Mouse (Mus musculus): ENCODE data around the gene H2afy. TPM values are rescaled to one million over a fixed set of nuclear protein-coding genes. Genes with fewer than 3 reads are reported as not detected.

H2afy gene
- polyA plus RNA-seq, 1 experiment = 93.3 TPM

DNA sequence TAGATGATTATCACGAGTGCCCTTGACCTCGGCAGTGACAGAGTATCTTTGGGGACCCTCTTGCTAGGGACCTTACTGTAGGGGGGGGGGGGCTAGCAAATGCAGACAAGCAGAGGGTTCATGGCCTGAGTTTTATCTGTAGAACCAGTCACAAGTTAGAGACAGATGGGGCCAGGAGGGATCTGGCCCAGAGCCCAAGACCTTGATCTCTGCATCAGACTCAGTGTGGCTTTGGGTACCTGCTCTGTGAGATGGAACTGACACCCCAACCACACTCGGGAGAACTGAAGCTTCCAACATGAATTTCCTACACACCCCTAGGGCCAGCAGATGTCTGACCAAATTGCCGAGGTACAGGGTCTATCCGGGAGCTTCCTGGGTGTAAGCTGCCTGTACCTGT is 63.0 kb downstream of the H2afy start:
- TF ChIP-seq POLR2A (IDR thresholded peaks at IDR 0.05; ENCODE audit: low read depth, low read length) (no peak), CTCF (IDR thresholded peaks at IDR 0.05; ENCODE audit: extremely low read depth, insufficient read length, insufficient replicate concordance, low read depth, low read length) (no peak)
- WGBS = 83% methylated on average over 5 of the region's 5 CpGs
- Histone ChIP-seq H3K36me3 (ENCODE audit: control insufficient read depth, insufficient read depth, low read length) (peaks cover 56% of the 10 kb centered on the region), H3K27ac (ENCODE audit: insufficient read depth, low read depth, low read length) (no peak overlapping the region), H3K27me3 (ENCODE audit: control insufficient read depth, insufficient read depth, low read length) (no peaks in the 10 kb centered on the region), H3K4me1 (ENCODE audit: control insufficient read depth, insufficient read depth, insufficient read length, low read length) (no peaks in the 10 kb centered on the region), H3K4me3 (ENCODE audit: low read depth, low read length) (no peak overlapping the region)

DNA sequence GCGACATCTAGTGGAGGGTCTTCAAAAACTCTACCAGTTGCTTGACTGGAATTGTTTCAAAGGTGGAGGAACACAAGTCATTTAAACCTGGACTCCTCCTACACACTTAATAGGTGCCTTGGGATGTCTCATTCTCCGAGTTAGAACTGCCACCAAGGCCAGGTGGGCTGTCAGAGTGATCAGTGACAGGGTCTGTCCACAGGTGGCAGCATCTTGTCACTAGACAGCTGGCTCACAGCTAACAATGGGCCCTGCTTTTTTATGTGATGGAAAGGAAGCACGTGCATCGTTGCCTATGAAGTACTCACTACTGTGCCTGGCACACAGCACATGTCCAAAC is 63.9 kb downstream of the H2afy start:
- H3K27me3 ChIP-seq (ENCODE audit: control insufficient read depth, insufficient read depth, low read length) = no peaks in the 10 kb centered on the region
- H3K27ac ChIP-seq (ENCODE audit: insufficient read depth, low read depth, low read length) = no peak overlapping the region
- 48% methylated on average over 4 of the region's 4 CpGs for WGBS
- H3K36me3 ChIP-seq (ENCODE audit: control insufficient read depth, insufficient read depth, low read length) = peaks cover 50% of the 10 kb centered on the region
- no peak overlapping the region for H3K4me3 ChIP-seq (ENCODE audit: low read depth, low read length)
- H3K4me1 ChIP-seq (ENCODE audit: control insufficient read depth, insufficient read depth, insufficient read length, low read length) = no peaks in the 10 kb centered on the region
- TF ChIP-seq CTCF (IDR thresholded peaks at IDR 0.05; ENCODE audit: extremely low read depth, insufficient read length, insufficient replicate concordance, low read depth, low read length) (no peak), POLR2A (IDR thresholded peaks at IDR 0.05; ENCODE audit: low read depth, low read length) (no peak)

- 75% methylated on average over 16 of the region's 16 CpGs for WGBS
- Histone ChIP-seq H3K27me3 (ENCODE audit: control insufficient read depth, insufficient read depth, low read length) (no peaks in the 10 kb centered on the region), H3K27ac (ENCODE audit: insufficient read depth, low read depth, low read length) (no peak overlapping the region), H3K36me3 (ENCODE audit: control insufficient read depth, insufficient read depth, low read length) (peaks cover 46% of the 10 kb centered on the region), H3K4me3 (ENCODE audit: low read depth, low read length) (no peak overlapping the region), H3K4me1 (ENCODE audit: control insufficient read depth, insufficient read depth, insufficient read length, low read length) (no peaks in the 10 kb centered on the region)
- TF ChIP-seq CTCF (IDR thresholded peaks at IDR 0.05; ENCODE audit: extremely low read depth, insufficient read length, insufficient replicate concordance, low read depth, low read length) (no peak), POLR2A (IDR thresholded peaks at IDR 0.05; ENCODE audit: low read depth, low read length) (no peak)
Observed at GRCm38 (mm10) chr13:56071586-56072267, 64.4 kb downstream of the H2afy start.

- TF ChIP-seq CTCF (IDR thresholded peaks at IDR 0.05; ENCODE audit: extremely low read depth, insufficient read length, insufficient replicate concordance, low read depth, low read length) (no peak), POLR2A (IDR thresholded peaks at IDR 0.05; ENCODE audit: low read depth, low read length) (no peak)
- no peak overlapping the region for H3K4me3 ChIP-seq (ENCODE audit: low read depth, low read length)
- H3K36me3 ChIP-seq (ENCODE audit: control insufficient read depth, insufficient read depth, low read length) = peaks cover 28% of the 10 kb centered on the region
- WGBS = 37% methylated on average over 6 of the region's 6 CpGs
- H3K4me1 ChIP-seq (ENCODE audit: control insufficient read depth, insufficient read depth, insufficient read length, low read length) = no peaks in the 10 kb centered on the region
- H3K27ac ChIP-seq (ENCODE audit: insufficient read depth, low read depth, low read length) = no peak overlapping the region
- no peaks in the 10 kb centered on the region for H3K27me3 ChIP-seq (ENCODE audit: control insufficient read depth, insufficient read depth, low read length)
Observed at GRCm38 (mm10) chr13:56069643-56070042, 66.5 kb downstream of the H2afy start.

- H3K36me3 ChIP-seq (ENCODE audit: control insufficient read depth, insufficient read depth, low read length) = peaks cover 20% of the 10 kb centered on the region
- H3K27me3 ChIP-seq (ENCODE audit: control insufficient read depth, insufficient read depth, low read length) = no peaks in the 10 kb centered on the region
- WGBS = 90% methylated on average over 4 of the region's 4 CpGs
- no peak overlapping the region for H3K27ac ChIP-seq (ENCODE audit: insufficient read depth, low read depth, low read length)
- no peak overlapping the region for H3K4me3 ChIP-seq (ENCODE audit: low read depth, low read length)
- no peaks in the 10 kb centered on the region for H3K4me1 ChIP-seq (ENCODE audit: control insufficient read depth, insufficient read depth, insufficient read length, low read length)
- TF ChIP-seq CTCF (IDR thresholded peaks at IDR 0.05; ENCODE audit: extremely low read depth, insufficient read length, insufficient replicate concordance, low read depth, low read length) = no peak
- no peak for TF ChIP-seq POLR2A (IDR thresholded peaks at IDR 0.05; ENCODE audit: low read depth, low read length)
Observed at GRCm38 (mm10) chr13:56068517-56068916, 67.6 kb downstream of the H2afy start.

DNA sequence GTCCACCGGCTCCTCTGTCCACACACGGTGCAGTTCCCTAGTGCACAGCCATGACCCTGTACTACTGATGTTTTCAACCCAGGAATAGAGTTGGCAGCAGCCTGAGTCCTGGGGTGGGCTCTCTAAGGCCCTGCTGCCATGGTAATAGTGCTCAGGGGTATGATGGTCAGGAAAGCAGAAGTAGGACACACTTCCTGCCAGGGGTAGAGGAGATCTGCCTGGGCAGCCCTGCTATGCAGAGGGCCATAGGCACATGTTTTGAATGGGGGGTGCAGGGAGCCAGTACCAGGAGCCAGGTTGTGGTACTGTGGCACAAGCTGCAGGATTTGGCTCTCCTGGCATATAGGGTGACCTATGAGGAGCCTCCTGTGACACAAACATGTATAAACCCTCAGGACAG is 69.3 kb downstream of the H2afy start:
- Histone ChIP-seq H3K36me3 (ENCODE audit: control insufficient read depth, insufficient read depth, low read length) (peaks cover 9% of the 10 kb centered on the region; the same call in 1 of the 2 replicates), H3K27me3 (ENCODE audit: control insufficient read depth, insufficient read depth, low read length) (no peaks in the 10 kb centered on the region), H3K27ac (ENCODE audit: insufficient read depth, low read depth, low read length) (no peak overlapping the region), H3K4me1 (ENCODE audit: control insufficient read depth, insufficient read depth, insufficient read length, low read length) (no peaks in the 10 kb centered on the region), H3K4me3 (ENCODE audit: low read depth, low read length) (no peak overlapping the region)
- TF ChIP-seq CTCF (IDR thresholded peaks at IDR 0.05; ENCODE audit: extremely low read depth, insufficient read length, insufficient replicate concordance, low read depth, low read length) (no peak), POLR2A (IDR thresholded peaks at IDR 0.05; ENCODE audit: low read depth, low read length) (no peak)
- 91% methylated on average over 2 of the region's 2 CpGs for WGBS

GRCm38 (mm10) chr13:56066152-56066551 is 70.0 kb downstream of the H2afy start:
- Histone ChIP-seq H3K27me3 (ENCODE audit: control insufficient read depth, insufficient read depth, low read length) (no peaks in the 10 kb centered on the region), H3K27ac (ENCODE audit: insufficient read depth, low read depth, low read length) (no peak overlapping the region), H3K36me3 (ENCODE audit: control insufficient read depth, insufficient read depth, low read length) (peaks cover 2% of the 10 kb centered on the region; the same call in 1 of the 2 replicates), H3K4me3 (ENCODE audit: low read depth, low read length) (no peak overlapping the region), H3K4me1 (ENCODE audit: control insufficient read depth, insufficient read depth, insufficient read length, low read length) (no peaks in the 10 kb centered on the region)
- 86% methylated on average over 21 of the region's 21 CpGs for WGBS
- no peak for TF ChIP-seq POLR2A (IDR thresholded peaks at IDR 0.05; ENCODE audit: low read depth, low read length)

Data from small intestine, adult 2 months (tissue).